Mouse (Mus musculus) testis, adult 2 months (tissue): ENCODE measurements around the gene Gm17545. TPM values are rescaled to one million over a fixed set of nuclear protein-coding genes. Genes with fewer than 3 reads are reported as not detected.

ENCODE experiments used
- H3K27ac ChIP-seq: fragments of 200-500 bp; 2 replicates; pipeline ENCODE4 v1.5.1; 2012; ENCODE audit warnings: low read depth, low read length; ENCODE audit not compliant: control insufficient read depth, insufficient read depth
- H3K27me3 ChIP-seq: fragments of 200-500 bp; 2 replicates; pipeline ENCODE4 v1.6.1; 2012; ENCODE audit warnings: mild to moderate bottlenecking, low read length, moderate library complexity; ENCODE audit not compliant: control insufficient read depth, insufficient read depth
- H3K36me3 ChIP-seq: fragments of 200-500 bp; 2 replicates; pipeline ENCODE4 v1.6.1; 2012; ENCODE audit warnings: mild to moderate bottlenecking, low read length; ENCODE audit not compliant: control insufficient read depth, insufficient read depth
- H3K4me1 ChIP-seq: fragments of 200-500 bp; 2 replicates; pipeline ENCODE4 v1.6.1; 2012; ENCODE audit warnings: low read length; ENCODE audit not compliant: control insufficient read depth, insufficient read depth
- H3K4me3 ChIP-seq: fragments of 200-500 bp; 2 replicates; pipeline ENCODE4 v1.5.1; 2012; ENCODE audit warnings: low read depth, mild to moderate bottlenecking, low read length, moderate library complexity, mixed read lengths; ENCODE audit not compliant: control insufficient read depth
- CTCF ChIP-seq: fragments of 200-500 bp; IDR thresholded peaks from 2 replicates; pipeline ENCODE4 v1.5.1; 2012; ENCODE audit warnings: low read depth, mild to moderate bottlenecking, inconsistent platforms, low read length, moderate library complexity; ENCODE audit not compliant: control insufficient read depth, insufficient read depth, insufficient replicate concordance
- POLR2A ChIP-seq: fragments of 200-500 bp; IDR thresholded peaks from 2 replicates; pipeline ENCODE4 v1.6.1; 2012; ENCODE audit warnings: low read depth, mild to moderate bottlenecking, inconsistent platforms, low read length, moderate library complexity; ENCODE audit not compliant: control insufficient read depth
- polyA plus RNA-seq: library from polyadenylated mRNA; depleted of rRNA; stranded (reverse); fragments of >200 nt; gene quantifications from 2 replicates; pipeline ENCODE4 v1.2.3, GENCODE M21; 2012; rRNA removed

The Gm17545 gene
- polyA plus RNA-seq, 1 experiment = not detected

DNA sequence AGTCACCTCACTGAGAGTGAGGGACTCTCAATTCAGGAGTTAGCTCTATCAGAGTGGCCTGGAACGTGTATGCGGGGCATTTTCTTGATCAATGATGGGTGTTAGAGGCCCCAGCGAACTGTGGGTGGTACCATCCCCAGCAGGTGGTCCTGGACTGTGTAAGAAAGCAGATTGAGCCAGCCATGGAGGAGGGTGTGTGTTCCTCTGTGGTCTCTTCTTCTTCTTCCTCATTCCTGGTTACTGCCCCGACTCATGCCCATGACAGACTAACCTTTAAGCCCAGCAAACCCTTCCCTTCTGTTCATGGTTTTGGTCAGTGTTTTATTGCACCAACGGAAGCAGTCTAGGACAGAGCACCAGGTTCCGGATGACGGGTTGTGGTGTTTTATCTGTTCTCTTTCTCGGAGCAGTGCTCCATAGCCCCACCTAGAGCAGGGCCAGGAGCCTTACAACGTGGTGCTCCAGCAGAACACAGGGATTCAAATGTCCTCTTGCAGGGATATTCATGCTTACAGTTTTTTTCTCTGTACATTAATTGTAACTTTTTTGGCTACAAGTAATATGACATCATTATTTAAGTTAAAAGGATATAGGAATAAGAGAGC lies 40.2 kb downstream of the Gm17545 start:
- H3K27me3 ChIP-seq = no peaks in the 10 kb centered on the region
- H3K4me3 ChIP-seq = no peak overlapping the region
- no peak overlapping the region for H3K27ac ChIP-seq
- H3K4me1 ChIP-seq = no peaks in the 10 kb centered on the region
- TF ChIP-seq POLR2A (no peak), CTCF (no peak)
- peaks cover 5% of the 10 kb centered on the region for H3K36me3 ChIP-seq

GRCm38 (mm10) chr9:22495133-22495532 lies 41.0 kb downstream of the Gm17545 start:
- Histone ChIP-seq H3K4me3 (no peak overlapping the region), H3K27ac (no peak overlapping the region), H3K4me1 (no peaks in the 10 kb centered on the region), H3K36me3 (peaks cover 5% of the 10 kb centered on the region), H3K27me3 (no peaks in the 10 kb centered on the region)
- TF ChIP-seq CTCF (peak; percentile 55; the same call in 1 of the 2 replicates), POLR2A (no peak)

GRCm38 (mm10) chr9:22497021-22497767 lies 43.1 kb downstream of the Gm17545 start:
- no peaks in the 10 kb centered on the region for H3K4me1 ChIP-seq
- H3K27me3 ChIP-seq = no peaks in the 10 kb centered on the region
- peaks cover 4% of the 10 kb centered on the region for H3K36me3 ChIP-seq
- H3K4me3 ChIP-seq = no peak overlapping the region
- TF ChIP-seq CTCF = no peak
- no peak for TF ChIP-seq POLR2A
- no peak overlapping the region for H3K27ac ChIP-seq

DNA sequence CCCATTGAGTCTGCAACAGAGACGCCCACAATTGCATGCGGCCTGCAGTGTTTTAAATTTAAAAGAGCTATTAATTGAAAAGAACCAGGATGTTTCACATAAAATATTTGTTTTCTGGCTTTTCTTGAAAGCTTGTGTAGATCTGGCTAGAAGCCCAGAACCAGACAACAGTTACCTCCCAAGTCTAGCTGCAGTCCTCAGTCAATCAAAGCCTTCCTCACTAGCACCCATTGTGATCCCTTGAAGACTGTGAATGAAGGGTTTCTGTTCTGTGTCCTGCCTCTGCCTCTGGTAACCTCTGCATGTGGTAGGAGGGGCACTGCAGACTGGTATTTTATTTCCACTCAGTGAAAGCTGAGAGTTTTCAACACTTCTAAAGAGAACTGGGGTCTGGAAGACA lies 48.9 kb downstream of the Gm17545 start:
- Histone ChIP-seq H3K27me3 (no peaks in the 10 kb centered on the region), H3K36me3 (peaks cover 2% of the 10 kb centered on the region; the same call in 1 of the 2 replicates), H3K27ac (no peak overlapping the region), H3K4me3 (no peak overlapping the region), H3K4me1 (peaks cover 2% of the 10 kb centered on the region)
- TF ChIP-seq POLR2A (no peak), CTCF (no peak)

DNA sequence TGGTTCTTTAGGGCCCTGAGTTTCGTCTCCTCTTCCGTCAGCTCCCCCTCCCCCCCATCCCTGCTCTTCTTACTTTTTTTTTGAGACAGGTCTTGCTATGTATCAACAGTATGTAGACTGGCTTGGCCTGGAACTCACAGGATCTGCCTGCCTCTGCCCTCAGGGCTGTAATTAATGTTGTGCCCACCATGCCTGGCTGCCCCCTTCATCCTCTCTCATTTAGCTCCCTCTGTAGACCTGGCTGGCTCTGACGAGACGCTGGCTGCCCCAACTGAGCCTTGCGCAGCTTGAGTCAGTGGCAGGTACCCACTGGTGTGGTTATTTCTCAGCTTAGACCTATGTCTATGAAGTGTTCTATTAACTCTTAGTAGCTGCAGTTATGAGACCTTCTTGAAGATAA lies 49.5 kb downstream of the Gm17545 start:
- TF ChIP-seq CTCF = no peak
- no peak for TF ChIP-seq POLR2A
- H3K4me1 ChIP-seq = peaks cover 2% of the 10 kb centered on the region
- no peak overlapping the region for H3K4me3 ChIP-seq
- no peaks in the 10 kb centered on the region for H3K27me3 ChIP-seq
- no peak overlapping the region for H3K27ac ChIP-seq
- H3K36me3 ChIP-seq = peaks cover 2% of the 10 kb centered on the region; the same call in 1 of the 2 replicates

GRCm38 (mm10) chr9:22505574-22505973 lies 51.5 kb downstream of the Gm17545 start:
- no peak for TF ChIP-seq POLR2A
- TF ChIP-seq CTCF = no peak
- Histone ChIP-seq H3K4me1 (peaks cover 2% of the 10 kb centered on the region), H3K4me3 (no peak overlapping the region), H3K27ac (no peak overlapping the region; the same call in 1 of the 2 replicates), H3K27me3 (no peaks in the 10 kb centered on the region), H3K36me3 (peaks cover 1% of the 10 kb centered on the region; the same call in 1 of the 2 replicates)

Other genes with a start within 250 kb of the Gm17545 start
- gene Zfp809, start 228.6 kb upstream of the Gm17545 start, polyA plus RNA-seq = 8.5 and 9.4 TPM in 2 replicates
- 0.02 and 0.05 TPM in 2 replicates for gene Zfp599, start 194.4 kb upstream of the Gm17545 start, polyA plus RNA-seq
- gene Zfp810, start 146.6 kb upstream of the Gm17545 start, polyA plus RNA-seq = 2.5 and 2.6 TPM in 2 replicates
- gene Anln, start 65.1 kb upstream of the Gm17545 start, polyA plus RNA-seq = 5.1 and 6.3 TPM in 2 replicates
- gene 9530077C05Rik, start 42.8 kb upstream of the Gm17545 start, polyA plus RNA-seq = 43.0 and 44.2 TPM in 2 replicates
- gene Rp9, start 15.5 kb downstream of the Gm17545 start, polyA plus RNA-seq = 96.7 and 131 TPM in 2 replicates
- gene Bbs9, start 21.4 kb downstream of the Gm17545 start, polyA plus RNA-seq = 49.7 and 55.3 TPM in 2 replicates